Comparison of ENCODE assay signal across 10 mouse cellular contexts in the genomic region with DNA sequence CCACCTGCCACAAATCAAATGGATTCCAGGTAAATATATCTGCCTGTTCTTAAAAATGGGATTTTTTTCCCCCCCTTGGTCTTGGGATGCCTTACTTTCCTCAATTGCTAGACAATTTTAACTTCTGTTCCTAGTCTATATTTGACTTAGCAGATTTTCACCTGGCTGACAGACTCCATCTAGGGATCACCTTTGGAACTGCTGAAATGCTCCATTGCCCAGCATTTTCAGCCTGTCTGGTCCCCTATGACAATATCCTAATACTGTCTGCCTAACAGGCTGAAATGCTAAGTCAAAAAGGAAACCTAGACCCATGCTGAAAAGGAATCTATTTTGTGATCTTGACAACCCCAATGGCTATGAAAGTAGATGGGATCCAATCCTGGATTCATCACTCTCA. TPM values are rescaled to one million over a fixed set of nuclear protein-coding genes. Genes with fewer than 3 reads are reported as not detected.
A peak's percentile ranks its signal among the peaks of the same experiment; 100 is the strongest.
DNase-seq lines count a peak whose midpoint lies in the region; ATAC-seq lines count a peak whose summit lies in the region.
"Had no signal": no experiment of that assay in that cellular context is flagged by ENCODE, and none has a peak within 500 bp of the region (broad histone marks: within the 10 kb centered on the region; RNA-seq: fewer than 3 reads in every experiment).

No protein-coding gene starts in this region.

- no peak for ATAC-seq in midbrain, embryonic 14.5 days (ENCODE audit: low FRiP score, low TSS enrichment)
- ATAC-seq in midbrain, embryonic 11.5 days (ENCODE audit: low FRiP score): no peak
- peak; percentile 55; the same call in 1 of the 2 replicates for ATAC-seq in kidney, embryonic 14.5 days (ENCODE audit: low FRiP score, low TSS enrichment)

- peaks cover 9% of the 10 kb centered on the region; the same call in 1 of the 2 replicates for H3K36me3 ChIP-seq in midbrain, embryonic 14.5 days (ENCODE audit: control insufficient read depth, insufficient read depth, low read length)
- H3K36me3 ChIP-seq in midbrain, embryonic 11.5 days (ENCODE audit: control insufficient read depth, insufficient read depth, low read length): no peaks in the 10 kb centered on the region
- H3K36me3 ChIP-seq in kidney, embryonic 14.5 days (ENCODE audit: control insufficient read depth, insufficient read depth, low read length): no peaks in the 10 kb centered on the region
- H3K36me3 ChIP-seq: G1E; stomach, embryonic 15.5 days had no signal

- no peaks in the 10 kb centered on the region for H3K4me1 ChIP-seq in midbrain, embryonic 14.5 days (ENCODE audit: control insufficient read depth, insufficient read depth, low read length)
- no peaks in the 10 kb centered on the region for H3K4me1 ChIP-seq in midbrain, embryonic 11.5 days (ENCODE audit: control insufficient read depth, insufficient read depth, low read length)
- H3K4me1 ChIP-seq in kidney, embryonic 14.5 days (ENCODE audit: control insufficient read depth, insufficient read depth, low read length): no peaks in the 10 kb centered on the region
- H3K4me1 ChIP-seq: stomach, embryonic 15.5 days had no signal

- H3K27ac ChIP-seq in midbrain, embryonic 14.5 days (replicated peaks; ENCODE audit: low read depth, low read length): no peak overlapping the region
- H3K27ac ChIP-seq in midbrain, embryonic 11.5 days (ENCODE audit: low read depth, low read length): no peak overlapping the region
- no peak overlapping the region for H3K27ac ChIP-seq in kidney, embryonic 14.5 days (ENCODE audit: low read depth, low read length)
- H3K27ac ChIP-seq: stomach, embryonic 15.5 days had no signal

- no peaks in the 10 kb centered on the region for H3K27me3 ChIP-seq in midbrain, embryonic 14.5 days (ENCODE audit: control insufficient read depth, insufficient read depth, low read length)
- H3K27me3 ChIP-seq in midbrain, embryonic 11.5 days (ENCODE audit: control insufficient read depth, insufficient read depth, low read length): no peaks in the 10 kb centered on the region
- H3K27me3 ChIP-seq in kidney, embryonic 14.5 days (ENCODE audit: control insufficient read depth, insufficient read depth, low read length): no peaks in the 10 kb centered on the region
- H3K27me3 ChIP-seq: stomach, embryonic 15.5 days had no signal

- no peak overlapping the region for H3K4me3 ChIP-seq in midbrain, embryonic 14.5 days (replicated peaks; ENCODE audit: low read depth, low read length)
- no peak overlapping the region for H3K4me3 ChIP-seq in midbrain, embryonic 11.5 days (ENCODE audit: low read depth, low read length)
- no peak overlapping the region for H3K4me3 ChIP-seq in kidney, embryonic 14.5 days (ENCODE audit: low read length)
- H3K4me3 ChIP-seq: stomach, embryonic 15.5 days had no signal

- H3K4me2 ChIP-seq in midbrain, embryonic 14.5 days (ENCODE audit: low read length): no peak overlapping the region
- H3K4me2 ChIP-seq in midbrain, embryonic 11.5 days: no peak overlapping the region
- no peak overlapping the region for H3K4me2 ChIP-seq in kidney, embryonic 14.5 days (replicated peaks; ENCODE audit: low read depth, low read length)
- H3K4me2 ChIP-seq: stomach, embryonic 15.5 days had no signal

- no peak overlapping the region for H3K9ac ChIP-seq in midbrain, embryonic 14.5 days (replicated peaks; ENCODE audit: low read length)
- no peak overlapping the region for H3K9ac ChIP-seq in midbrain, embryonic 11.5 days (ENCODE audit: low read length)
- no peak overlapping the region for H3K9ac ChIP-seq in kidney, embryonic 14.5 days (ENCODE audit: low read depth, low read length)
- H3K9ac ChIP-seq: stomach, embryonic 15.5 days had no signal

- no peaks in the 10 kb centered on the region for H3K9me3 ChIP-seq in midbrain, embryonic 14.5 days (ENCODE audit: control insufficient read depth, low read length)
- no peaks in the 10 kb centered on the region for H3K9me3 ChIP-seq in midbrain, embryonic 11.5 days (ENCODE audit: control insufficient read depth, low read length)
- no peaks in the 10 kb centered on the region for H3K9me3 ChIP-seq in kidney, embryonic 14.5 days (ENCODE audit: control insufficient read depth, low read length)
- H3K9me3 ChIP-seq: G1E; stomach, embryonic 15.5 days had no signal

- DNase-seq in cerebellum, adult 9-10 months: peak; percentile 28
- no peak for DNase-seq in cerebellum, adult 11 months
- DNase-seq in midbrain, embryonic 14.5 days: peak; percentile 57
- DNase-seq in midbrain, embryonic 11.5 days (ENCODE audit: low spot score, missing footprints): no peak
- peak; percentile 49 to 55 for DNase-seq in cerebellum, postnatal 14 days
- no peak for DNase-seq in Muller cell, postnatal 12 days (ENCODE audit: inconsistent ontology term)
- no peak for DNase-seq in gastrocnemius, adult 8-10 months (ENCODE audit: low spot score in 2 of 2)

RNA-seq across cellular contexts. Expression of gene Cfap300, which starts 31.7 kb away (rescaled TPM):
- polyA plus RNA-seq in midbrain, embryonic 14.5 days (2014; fragmentation: Nextera tagmentation; extraction: Ambion mirVana): 15.8 and 18.2 TPM in 2 replicates
- 20.6 and 20.7 TPM in 2 replicates for polyA plus RNA-seq in midbrain, embryonic 11.5 days (2014; fragmentation: Nextera tagmentation; extraction: Ambion mirVana)
- polyA plus RNA-seq in kidney, embryonic 14.5 days (2014; fragmentation: Nextera tagmentation; extraction: Ambion mirVana): 13.4 and 15.1 TPM in 2 replicates
- under 1 TPM in 1 of 4 experiments, not detected in 3; 0.39 TPM for total RNA-seq in gastrocnemius, adult 8-10 months (2022)

RNA-seq across cellular contexts. Expression of gene Cep126, which starts 59.7 kb away (rescaled TPM):
- 4.8 and 5.2 TPM in 2 replicates for polyA plus RNA-seq in midbrain, embryonic 14.5 days (2014; fragmentation: Nextera tagmentation; extraction: Ambion mirVana)
- 4.5 and 6.0 TPM in 2 replicates for polyA plus RNA-seq in midbrain, embryonic 11.5 days (2014; fragmentation: Nextera tagmentation; extraction: Ambion mirVana)
- polyA plus RNA-seq in kidney, embryonic 14.5 days (2014; fragmentation: Nextera tagmentation; extraction: Ambion mirVana): 5.0 and 6.2 TPM in 2 replicates
- total RNA-seq in gastrocnemius, adult 8-10 months (2022): 1 to 10 TPM in 3 of 4 experiments, under 1 TPM in 1; 0.79 to 1.1 (median 1.1) TPM

Comparison
In these comparisons a context has a peak if more than half of its experiments do, and no peak if none do; other contexts are left out.
1. DNase-seq: peak in cerebellum, adult 9-10 months (single experiment), midbrain, embryonic 14.5 days (single experiment) and cerebellum, postnatal 14 days (2 of 2); none in cerebellum, adult 11 months (single experiment), midbrain, embryonic 11.5 days (single experiment), Muller cell, postnatal 12 days (single experiment) and gastrocnemius, adult 8-10 months (0 of 2).